Mouse (Mus musculus): ENCODE measurements at regions not wholly inside any gene's neighbourhood (a gene's known extent, or its start where the extent isn't known, plus 50 kb on each side); places are given as distances from the start of the nearest gene placed in this dataset.

DNA sequence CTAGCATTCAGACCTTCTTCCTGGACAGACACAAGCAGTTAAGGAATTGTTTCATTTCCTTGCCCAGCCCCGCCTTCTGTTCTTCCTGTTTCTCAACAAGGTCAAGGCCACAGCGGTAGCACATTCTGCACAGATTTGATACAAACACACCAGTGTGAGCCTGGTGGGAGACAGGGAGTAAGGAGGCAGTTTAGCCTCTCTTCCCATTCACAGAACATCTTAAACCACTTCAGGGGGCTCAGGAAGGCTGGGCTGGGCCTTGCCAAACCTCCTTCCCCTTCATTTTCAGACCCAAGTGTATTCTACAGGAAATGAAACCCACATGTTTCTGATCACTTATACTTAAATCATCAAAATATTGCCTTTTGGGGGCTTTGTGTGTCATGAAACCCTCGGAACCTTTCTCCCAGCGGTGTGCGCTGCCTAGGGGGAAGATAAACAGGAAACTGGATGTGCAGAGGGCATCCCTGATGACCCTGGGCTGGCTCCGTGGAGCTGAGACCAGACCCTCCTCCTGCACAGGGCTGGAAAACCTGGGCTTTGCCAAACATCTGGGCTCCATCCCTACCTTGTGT is 313.3 kb downstream of the Tshz3 start:
- H3K27ac ChIP-seq: no peak overlapping the region
- H3K4me3 ChIP-seq: no peak overlapping the region
- no peak for DNase-seq (ENCODE audit: extremely low spot score in 1 of 2, low spot score in 2 of 2)
- intact Hi-C loops (cut with DNase I): no loop called here
- TF ChIP-seq CTCF (IDR thresholded peaks at IDR 0.05): no peak

DNA sequence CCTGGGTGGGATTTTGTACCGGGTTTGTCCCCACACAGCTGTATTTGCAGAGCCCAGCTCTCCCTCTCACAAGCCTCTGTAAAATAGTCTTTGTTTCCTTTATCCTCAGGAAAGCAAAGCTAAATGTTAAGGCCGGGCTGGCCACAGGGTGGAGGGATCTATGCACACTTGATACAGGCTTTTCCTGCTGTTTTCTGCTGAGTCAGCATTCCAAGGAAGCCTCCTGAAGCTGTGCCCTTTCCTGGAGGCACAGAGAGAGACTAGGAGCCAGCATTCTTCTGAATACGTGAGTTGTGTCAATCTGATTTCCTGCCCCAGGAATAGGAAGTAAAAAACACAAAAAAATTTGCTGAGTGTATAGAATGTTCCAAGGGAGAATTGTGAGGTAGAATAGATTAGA is 322.2 kb downstream of the Tshz3 start:
- TF ChIP-seq CTCF (IDR thresholded peaks at IDR 0.05): no peak
- H3K27ac ChIP-seq: no peak overlapping the region
- intact Hi-C loops (cut with DNase I): no loop called here
- DNase-seq (ENCODE audit: extremely low spot score in 1 of 2, low spot score in 2 of 2): no peak
- H3K4me3 ChIP-seq: no peak overlapping the region

DNA sequence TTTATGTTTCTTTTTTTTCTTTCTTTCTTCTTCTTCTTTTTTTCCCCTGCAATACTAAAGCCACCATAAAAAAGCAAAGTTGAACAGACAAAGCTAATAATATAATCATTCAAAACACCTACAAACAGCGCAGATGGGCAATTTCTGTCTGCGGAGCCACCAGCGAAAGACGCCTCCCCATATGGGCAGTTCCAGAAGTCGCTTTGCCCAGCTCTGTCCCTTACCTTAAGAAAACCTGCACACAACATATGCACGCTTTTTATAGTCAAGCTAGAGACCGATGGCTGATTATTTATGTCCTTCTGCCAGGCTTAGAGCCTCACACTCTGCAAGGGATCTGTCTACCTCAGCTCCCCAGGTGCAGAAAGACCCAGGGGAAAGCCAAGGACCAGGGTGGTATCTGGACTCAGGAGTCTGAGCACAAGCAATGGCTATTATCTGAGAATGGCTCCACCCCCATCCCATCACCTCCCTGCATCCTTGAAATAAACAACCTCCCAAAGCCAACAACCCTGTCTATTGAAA is 326.6 kb downstream of the Tshz3 start:
- Histone ChIP-seq H3K4me3 (no peak overlapping the region), H3K27ac (no peak overlapping the region)
- TF ChIP-seq CTCF (IDR thresholded peaks at IDR 0.05): no peak
- DNase-seq (ENCODE audit: extremely low spot score in 1 of 2, low spot score in 2 of 2): peak in 1 of 2 experiments; percentile 19
- intact Hi-C loops (cut with DNase I): no loop called here

DNA sequence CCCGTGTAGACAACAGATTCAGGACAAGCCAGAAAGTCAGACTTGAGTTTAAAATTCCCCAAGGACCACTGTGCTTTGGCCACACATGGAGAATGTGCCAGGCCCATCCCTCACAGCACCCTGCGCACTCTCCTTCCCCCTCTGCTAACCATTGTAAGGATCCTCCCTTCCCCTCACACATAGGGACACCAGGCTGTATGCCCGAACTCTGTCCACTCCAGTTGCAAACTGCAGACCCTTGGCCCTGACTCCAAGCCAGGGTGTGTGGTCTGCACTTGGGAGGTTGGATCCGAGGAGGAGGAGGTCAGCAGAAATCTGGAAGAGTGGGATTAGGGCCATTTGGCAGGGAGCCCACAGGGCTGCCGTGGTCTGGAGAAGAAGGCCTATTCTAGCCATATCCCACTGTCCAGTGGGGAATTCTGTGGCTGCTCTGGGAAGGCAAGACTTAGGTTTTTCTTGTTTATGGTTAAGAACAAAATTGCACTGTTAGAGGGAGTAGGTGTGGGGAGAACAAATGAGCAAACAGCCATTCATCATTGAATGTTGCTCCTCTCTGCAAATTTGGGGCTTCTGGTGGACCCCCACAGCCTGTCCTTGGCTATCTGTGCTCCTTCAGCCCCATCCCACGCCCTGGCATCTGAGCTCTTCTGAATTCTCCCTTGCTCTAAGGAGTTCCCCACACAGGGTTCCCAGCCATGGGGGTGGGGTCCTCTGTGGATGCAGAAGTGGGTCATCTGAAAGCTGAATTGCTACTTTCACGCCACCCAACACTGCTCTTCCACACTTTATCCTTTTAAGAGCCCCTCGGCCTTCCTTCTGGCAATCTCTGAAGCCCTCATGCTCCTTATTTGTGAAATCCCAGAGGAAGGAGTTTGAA is 366.9 kb downstream of the Tshz3 start:
- Histone ChIP-seq H3K4me3 (no peak overlapping the region), H3K27ac (no peak overlapping the region)
- TF ChIP-seq CTCF (IDR thresholded peaks at IDR 0.05): no peak
- DNase-seq (ENCODE audit: extremely low spot score in 1 of 2, low spot score in 2 of 2): no peak
- intact Hi-C loops (cut with DNase I): no loop called here

DNA sequence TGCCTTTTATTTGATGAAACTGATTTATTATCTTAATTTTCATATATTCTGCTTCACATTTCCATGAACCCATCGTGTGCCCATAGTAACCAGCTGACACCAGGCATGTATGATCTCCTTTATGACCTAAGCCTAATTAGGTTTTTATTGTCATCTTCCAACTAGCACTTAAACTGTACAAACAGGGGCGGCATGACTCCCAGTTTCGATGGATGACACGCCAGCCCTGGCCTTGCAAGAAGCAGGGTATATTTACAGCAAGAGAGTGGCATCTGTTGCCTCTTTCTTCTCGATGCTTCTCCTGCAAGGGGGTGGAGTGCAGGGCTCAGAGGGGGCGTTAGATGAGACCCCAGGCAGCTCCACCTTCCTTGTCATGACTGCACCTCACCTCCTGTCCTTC is 379.8 kb downstream of the Tshz3 start:
- intact Hi-C loops (cut with DNase I): no loop called here
- no peak overlapping the region for H3K4me3 ChIP-seq
- no peak overlapping the region for H3K27ac ChIP-seq
- TF ChIP-seq CTCF (IDR thresholded peaks at IDR 0.05): no peak
- no peak for DNase-seq (ENCODE audit: extremely low spot score in 1 of 2, low spot score in 2 of 2)

DNA sequence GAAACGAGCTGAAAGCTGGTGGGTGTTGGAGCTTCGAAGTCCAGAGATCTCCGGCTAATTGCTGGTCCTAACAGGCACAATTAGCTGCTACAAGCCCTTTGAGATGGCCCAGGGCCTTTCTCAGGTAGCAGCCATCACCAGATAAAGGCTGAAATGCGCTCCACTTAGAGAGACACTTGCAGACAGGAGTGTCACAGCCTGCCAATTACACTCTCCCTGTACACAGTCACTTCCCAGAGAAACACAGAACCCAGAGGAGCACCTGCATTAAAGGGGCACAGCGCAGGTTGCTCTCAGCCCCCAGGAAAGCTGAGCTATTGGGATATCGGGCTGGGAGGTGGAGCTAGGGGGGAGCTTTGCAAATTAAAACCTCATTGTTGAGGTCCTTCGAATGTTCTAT is 380.2 kb downstream of the Tshz3 start:
- intact Hi-C loops (cut with DNase I): no loop called here
- no peak for TF ChIP-seq CTCF (IDR thresholded peaks at IDR 0.05)
- DNase-seq (ENCODE audit: extremely low spot score in 1 of 2, low spot score in 2 of 2): no peak
- Histone ChIP-seq H3K4me3 (no peak overlapping the region), H3K27ac (no peak overlapping the region)

DNA sequence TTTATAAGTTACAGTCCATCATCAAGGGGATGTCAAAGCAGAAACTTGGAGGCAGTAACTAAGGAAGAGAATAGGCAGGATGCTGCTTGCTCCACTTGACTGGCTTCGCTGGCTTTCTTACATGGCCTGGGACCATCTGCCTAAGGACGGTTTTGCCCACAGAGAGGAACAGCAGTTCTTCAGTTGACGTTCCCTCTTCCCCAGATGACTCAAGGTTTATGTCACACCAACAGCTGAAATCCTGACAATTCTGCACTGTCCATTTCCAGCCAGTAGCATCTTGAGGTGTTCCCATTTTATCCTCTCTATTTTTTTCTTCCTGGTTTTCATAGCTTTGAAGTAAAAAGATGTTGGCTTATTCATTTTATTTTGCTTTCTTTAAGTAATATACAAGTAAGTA is 391.8 kb downstream of the Tshz3 start:
- intact Hi-C loops (cut with DNase I): no loop called here
- no peak for DNase-seq (ENCODE audit: extremely low spot score in 1 of 2, low spot score in 2 of 2)
- Histone ChIP-seq H3K4me3 (no peak overlapping the region), H3K27ac (no peak overlapping the region)
- TF ChIP-seq CTCF (IDR thresholded peaks at IDR 0.05): no peak

DNA sequence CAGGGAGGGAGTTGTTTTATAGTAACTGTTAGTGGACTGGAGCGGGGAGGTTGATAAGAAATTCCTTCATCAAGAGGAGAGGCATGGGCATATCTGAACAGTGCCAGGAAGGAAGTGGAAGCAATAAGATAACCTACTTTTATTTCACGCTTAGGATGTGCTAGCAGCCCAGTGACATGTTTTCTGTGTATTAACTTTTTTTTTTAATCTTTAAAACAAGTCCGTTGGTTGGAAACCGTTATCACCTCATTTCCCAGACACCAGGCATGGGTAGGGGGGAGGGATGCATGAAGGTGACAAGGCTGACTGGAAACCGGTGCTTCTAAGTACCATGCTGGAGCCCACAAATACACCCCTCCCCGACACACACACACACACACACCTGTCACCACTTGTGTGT is 394.7 kb downstream of the Tshz3 start:
- TF ChIP-seq CTCF (IDR thresholded peaks at IDR 0.05): no peak
- no peak overlapping the region for H3K27ac ChIP-seq
- intact Hi-C loops (cut with DNase I): no loop called here
- no peak overlapping the region for H3K4me3 ChIP-seq
- DNase-seq (ENCODE audit: extremely low spot score in 1 of 2, low spot score in 2 of 2): no peak

DNA sequence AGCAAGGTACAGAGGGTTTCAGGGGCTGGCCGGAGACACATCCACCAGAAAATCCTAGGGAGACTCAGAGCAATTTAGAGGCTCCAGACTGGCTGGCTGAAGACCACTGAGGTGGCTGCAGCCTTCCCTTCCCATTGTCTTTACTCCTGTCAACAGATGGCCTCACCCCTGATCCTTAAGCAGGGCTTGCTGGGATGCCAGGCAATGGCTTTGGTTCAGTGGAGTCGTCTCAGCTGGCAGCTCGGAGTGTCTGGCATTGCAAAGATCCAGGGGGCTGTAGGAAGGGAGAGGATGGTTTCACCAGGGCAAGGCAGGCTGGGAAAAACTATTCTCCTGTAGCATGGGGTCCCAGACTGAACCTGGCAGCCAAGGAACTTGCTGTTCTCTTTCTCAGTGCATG is 395.8 kb downstream of the Tshz3 start:
- DNase-seq (ENCODE audit: extremely low spot score in 1 of 2, low spot score in 2 of 2): no peak
- Histone ChIP-seq H3K27ac (no peak overlapping the region), H3K4me3 (no peak overlapping the region)
- intact Hi-C loops (cut with DNase I): no loop called here
- no peak for TF ChIP-seq CTCF (IDR thresholded peaks at IDR 0.05)

DNA sequence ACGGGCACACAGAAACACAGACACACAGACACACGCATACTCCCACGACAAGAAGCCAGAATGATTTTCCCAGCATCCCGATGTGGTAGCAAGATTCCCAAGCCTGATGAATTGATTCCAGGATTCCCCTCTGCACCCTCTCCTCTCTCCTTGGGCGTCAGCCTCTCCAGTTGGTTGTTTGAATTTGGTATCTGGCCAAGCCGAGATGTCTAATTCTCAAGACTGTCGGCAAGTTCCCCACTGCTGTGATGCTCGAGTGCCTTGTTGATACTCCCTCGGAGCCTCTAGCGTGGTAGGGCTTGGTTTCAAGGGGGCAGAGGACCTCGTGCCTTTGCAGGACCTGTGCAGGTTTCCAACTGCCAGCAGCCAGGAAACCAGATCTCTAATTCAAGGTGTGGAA is 397.9 kb downstream of the Tshz3 start:
- intact Hi-C loops (cut with DNase I): no loop called here
- Histone ChIP-seq H3K4me3 (no peak overlapping the region), H3K27ac (no peak overlapping the region)
- DNase-seq (ENCODE audit: extremely low spot score in 1 of 2, low spot score in 2 of 2): no peak
- TF ChIP-seq CTCF (IDR thresholded peaks at IDR 0.05): no peak

DNA sequence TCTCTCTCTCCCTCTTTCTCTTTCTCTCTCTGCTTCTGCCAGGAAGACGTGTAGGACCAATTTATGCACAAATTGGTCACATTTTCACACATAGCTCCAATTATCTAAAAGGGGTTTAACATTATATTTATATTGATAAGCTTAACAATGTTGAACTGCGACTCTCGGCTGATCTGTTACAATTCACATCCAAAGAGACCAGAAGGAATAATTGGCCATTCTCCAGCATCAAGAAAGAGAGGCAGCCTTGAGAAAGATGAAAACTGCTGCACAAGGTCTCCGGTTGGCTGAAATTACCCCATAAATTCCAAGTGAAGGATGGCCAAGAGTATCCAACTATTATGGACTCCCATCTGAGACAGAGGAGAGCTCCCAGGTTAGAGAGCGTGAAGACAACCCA is 398.4 kb downstream of the Tshz3 start:
- Histone ChIP-seq H3K27ac (no peak overlapping the region), H3K4me3 (no peak overlapping the region)
- TF ChIP-seq CTCF (IDR thresholded peaks at IDR 0.05): no peak
- no peak for DNase-seq (ENCODE audit: extremely low spot score in 1 of 2, low spot score in 2 of 2)
- intact Hi-C loops (cut with DNase I): no loop called here

DNA sequence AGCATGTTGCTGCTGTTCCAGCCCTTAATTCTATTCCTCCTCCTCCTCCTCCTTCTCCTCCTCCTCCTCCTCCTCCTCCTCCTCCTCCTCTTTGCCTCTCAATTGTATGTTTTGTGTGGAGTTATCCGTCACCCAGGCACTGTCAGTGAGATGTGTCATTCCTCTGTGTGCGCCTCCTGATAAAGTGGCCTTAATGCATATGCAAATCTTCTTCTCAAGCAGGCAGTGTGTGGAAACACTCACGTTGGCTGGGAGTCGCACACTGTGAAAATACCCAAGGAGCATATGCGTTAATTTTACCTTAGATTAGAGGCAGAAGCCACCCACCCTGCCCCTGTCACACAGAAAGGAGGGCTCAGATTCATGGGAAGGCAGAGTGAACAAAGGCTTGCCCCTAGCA is 401.0 kb downstream of the Tshz3 start:
- intact Hi-C loops (cut with DNase I): no loop called here
- H3K4me3 ChIP-seq: no peak overlapping the region
- no peak for TF ChIP-seq CTCF (IDR thresholded peaks at IDR 0.05)
- no peak overlapping the region for H3K27ac ChIP-seq
- DNase-seq (ENCODE audit: extremely low spot score in 1 of 2, low spot score in 2 of 2): no peak

DNA sequence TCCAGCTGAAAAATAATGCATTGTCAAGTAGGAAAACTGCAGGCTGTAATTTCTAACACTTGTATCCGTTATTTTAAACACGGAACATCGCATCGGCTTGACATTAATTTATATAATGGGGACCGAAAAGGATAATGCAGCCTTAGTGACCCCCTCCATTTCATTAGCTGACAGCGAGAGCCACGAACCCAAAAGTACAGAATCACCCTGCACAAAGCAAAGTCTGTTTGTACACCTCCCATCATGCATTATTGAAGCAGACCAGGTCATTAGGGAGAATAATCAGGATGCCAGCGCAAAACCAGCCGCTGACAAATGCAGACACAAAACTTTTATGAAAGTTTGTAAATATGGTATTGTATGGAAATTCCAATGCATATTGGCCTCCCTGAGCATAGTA is 406.8 kb downstream of the Tshz3 start:
- no peak for TF ChIP-seq CTCF (IDR thresholded peaks at IDR 0.05)
- DNase-seq (ENCODE audit: extremely low spot score in 1 of 2, low spot score in 2 of 2): no peak
- H3K4me3 ChIP-seq: no peak overlapping the region
- no peak overlapping the region for H3K27ac ChIP-seq
- intact Hi-C loops (cut with DNase I): no loop called here

All from left cerebral cortex, adult 2 months (tissue).